Mouse (Mus musculus) CH12.LX (cell line): Measurements from ENCODE around the gene Babam2. TPM values are rescaled to one million over a fixed set of nuclear protein-coding genes. Genes with fewer than 3 reads are reported as not detected.

Source experiments
- DNase-seq: peaks from one replicate; pipeline ENCODE4 v3.0.0-alpha.2; 2013; ENCODE audit errors: extremely low read depth
- H3K27ac ChIP-seq: 2 replicates; pipeline ENCODE4 v1.5.1; 2012; ENCODE audit warnings: low read depth, mild to moderate bottlenecking, control low read depth, moderate library complexity; ENCODE audit not compliant: insufficient read depth
- H3K27me3 ChIP-seq: replicated peaks from 2 replicates; pipeline ENCODE3; 2012; ENCODE audit warnings: inconsistent platforms
- H3K36me3 ChIP-seq, 2 experiments: replicated peaks in 1 of 2; 2 replicates each; pipeline versions ENCODE3 to v1.6.1; 2012; ENCODE audit warnings: inconsistent platforms in 1 of 2, low read length in 1 of 2, mild to moderate bottlenecking in 1 of 2, mixed read lengths in 1 of 2, moderate library complexity in 1 of 2; ENCODE audit not compliant: control insufficient read depth in 1 of 2, insufficient read depth in 1 of 2
- H3K4me1 ChIP-seq, 2 experiments: 2 replicates each; pipeline ENCODE4 v1.6.1; 2012; ENCODE audit warnings: inconsistent platforms in 1 of 2, moderate library complexity in 1 of 2; ENCODE audit not compliant: insufficient read depth in 2 of 2, control insufficient read depth in 1 of 2
- H3K4me2 ChIP-seq: 2 replicates; pipeline ENCODE4 v1.6.1; 2012; ENCODE audit warnings: low read depth, mild to moderate bottlenecking, control low read depth; ENCODE audit not compliant: poor library complexity, insufficient read depth, severe bottlenecking
- H3K4me3 ChIP-seq, 3 experiments: fragments of 150-350 bp in 1 of 3; sonication (generic) in 1 of 3; replicated peaks in 1 of 3; 2 replicates each; pipeline versions ENCODE3 to v1.5.1; 2011 to 2012; ENCODE audit warnings: low read depth in 2 of 3, low read length in 2 of 3, mild to moderate bottlenecking in 2 of 3, moderate library complexity in 2 of 3, control low read depth in 1 of 3, improper control_type of control experiment in 1 of 3, inconsistent platforms in 1 of 3, mixed read lengths in 1 of 3; ENCODE audit not compliant: poor library complexity in 1 of 3
- H3K79me2 ChIP-seq: replicated peaks from 2 replicates; pipeline ENCODE4 v1.6.1; 2012; ENCODE audit warnings: mild to moderate bottlenecking, moderate library complexity; ENCODE audit not compliant: control insufficient read depth, poor library complexity, insufficient read depth, severe bottlenecking; ENCODE audit errors: extremely low read depth
- H3K9ac ChIP-seq: 2 replicates; pipeline ENCODE4 v1.6.1; 2012; ENCODE audit warnings: low read depth, mild to moderate bottlenecking, control low read depth, moderate library complexity; ENCODE audit not compliant: insufficient read depth
- H3K9me3 ChIP-seq: replicated peaks from 2 replicates; pipeline ENCODE3; 2012; ENCODE audit warnings: low read length, inconsistent platforms, mixed read lengths
- BHLHE40 ChIP-seq: IDR thresholded peaks from 2 replicates; pipeline ENCODE4 v1.6.1; 2011; ENCODE audit warnings: mild to moderate bottlenecking, low read depth, low read length, improper control_type of control experiment
- CHD1 ChIP-seq: IDR thresholded peaks from 2 replicates; pipeline ENCODE4 v1.6.1; 2012; ENCODE audit warnings: low read depth, low read length, improper control_type of control experiment, inconsistent platforms
- E2F4 ChIP-seq: IDR thresholded peaks from 2 replicates; pipeline ENCODE4 v1.6.1; 2011; ENCODE audit warnings: low read depth, low read length, improper control_type of control experiment; ENCODE audit not compliant: insufficient replicate concordance
- ELF1 ChIP-seq: IDR thresholded peaks from 2 replicates; pipeline ENCODE4 v1.6.1; 2014; ENCODE audit warnings: low read depth, mild to moderate bottlenecking, inconsistent platforms, low read length, improper control_type of control experiment
- ETS1 ChIP-seq: conservative IDR thresholded peaks from 2 replicates; pipeline ENCODE4 v1.6.1; 2012; ENCODE audit warnings: low read depth, mild to moderate bottlenecking, inconsistent platforms, low read length, improper control_type of control experiment, moderate library complexity
- GABPA ChIP-seq: IDR thresholded peaks from 2 replicates; pipeline ENCODE4 v1.6.1; 2012; ENCODE audit warnings: low read depth, low read length, improper control_type of control experiment, inconsistent platforms; ENCODE audit not compliant: insufficient replicate concordance
- IRF4 ChIP-seq: IDR thresholded peaks from 2 replicates; pipeline ENCODE4 v1.6.1; 2014; ENCODE audit warnings: low read depth, mild to moderate bottlenecking, inconsistent platforms, low read length, improper control_type of control experiment
- MAFK ChIP-seq: IDR thresholded peaks from 2 replicates; pipeline ENCODE4 v1.6.1; 2011; ENCODE audit warnings: low read length, improper control_type of control experiment; ENCODE audit not compliant: insufficient replicate concordance
- MAZ ChIP-seq: IDR thresholded peaks from 2 replicates; pipeline ENCODE4 v1.6.1; 2012; ENCODE audit warnings: low read depth, mild to moderate bottlenecking, inconsistent platforms, low read length, improper control_type of control experiment, moderate library complexity
- MEF2A ChIP-seq: IDR thresholded peaks from 2 replicates; pipeline ENCODE4 v1.6.1; 2014; ENCODE audit warnings: low read depth, mild to moderate bottlenecking, inconsistent platforms, low read length, improper control_type of control experiment, borderline replicate concordance
- MXI1 ChIP-seq: IDR thresholded peaks from 2 replicates; pipeline ENCODE4 v1.6.1; 2011; ENCODE audit warnings: mild to moderate bottlenecking, low read depth, low read length, improper control_type of control experiment
- MYC ChIP-seq: IDR thresholded peaks from 2 replicates; pipeline ENCODE4 v1.6.1; 2011; ENCODE audit warnings: low read depth, mild to moderate bottlenecking, improper control_type of control experiment, low read length
- NRF1 ChIP-seq: IDR thresholded peaks from 2 replicates; pipeline ENCODE4 v1.6.1; 2014; ENCODE audit warnings: low read depth, mild to moderate bottlenecking, inconsistent platforms, low read length, improper control_type of control experiment, moderate library complexity
- PAX5 ChIP-seq: IDR thresholded peaks from 2 replicates; pipeline ENCODE4 v1.6.1; 2012; ENCODE audit warnings: low read length, inconsistent platforms, mixed read lengths
- RCOR1 ChIP-seq: conservative IDR thresholded peaks from 2 replicates; pipeline ENCODE4 v1.6.1; 2012; ENCODE audit warnings: low read depth, mild to moderate bottlenecking, inconsistent platforms, low read length, improper control_type of control experiment
- TCF12 ChIP-seq: IDR thresholded peaks from 2 replicates; pipeline ENCODE4 v1.6.1; 2014; ENCODE audit warnings: low read depth, mild to moderate bottlenecking, inconsistent platforms, low read length, improper control_type of control experiment
- ZC3H11A ChIP-seq: IDR thresholded peaks from 2 replicates; pipeline ENCODE4 v1.6.1; 2012; ENCODE audit warnings: low read depth, mild to moderate bottlenecking, inconsistent platforms, low read length, improper control_type of control experiment
- ZKSCAN1 ChIP-seq: IDR thresholded peaks from 2 replicates; pipeline ENCODE4 v1.6.1; 2012; ENCODE audit warnings: low read depth, inconsistent platforms, low read length, improper control_type of control experiment, borderline replicate concordance
- dilution Hi-C: fragments of 300-500 bp; cut with MboI; formaldehyde crosslinking; loops from 2 replicates; pipeline ENCODE4 v1.14.3; 2020; ENCODE audit warnings: low sequenced_read_pairs; ENCODE audit not compliant: extremely low pct_unique_long_range_greater_than_20kb, extremely low pct_ligation_motif_present
- in situ Hi-C: fragments of 300-500 bp; cut with MboI; formaldehyde crosslinking; loops from 3 replicates; pipeline ENCODE4 v1.14.3; 2019; ENCODE audit warnings: low sequenced_read_pairs, low pct_ligation_motif_present, low pct_unique_long_range_greater_than_20kb, mixed read lengths
- polyA plus RNA-seq: library from polyadenylated mRNA; unstranded; fragments of >175 nt; gene quantifications from 2 replicates; pipeline ENCODE4 v1.2.1, GENCODE M21; 2012; ENCODE audit warnings: low read depth; ENCODE audit not compliant: insufficient read length
- total RNA-seq, 2 experiments: library from RNA; depleted of rRNA; stranded (reverse); fragments of 300-350 nt in 1 of 2; fragments of >200 nt in 1 of 2; gene quantifications; 2 replicates each; pipeline ENCODE4 v1.2.3; 2012 to 2014

The Babam2 gene
- total and polyA plus RNA-seq, 3 experiments = 38.2 to 78.0 (median 39.8) TPM

DNA sequence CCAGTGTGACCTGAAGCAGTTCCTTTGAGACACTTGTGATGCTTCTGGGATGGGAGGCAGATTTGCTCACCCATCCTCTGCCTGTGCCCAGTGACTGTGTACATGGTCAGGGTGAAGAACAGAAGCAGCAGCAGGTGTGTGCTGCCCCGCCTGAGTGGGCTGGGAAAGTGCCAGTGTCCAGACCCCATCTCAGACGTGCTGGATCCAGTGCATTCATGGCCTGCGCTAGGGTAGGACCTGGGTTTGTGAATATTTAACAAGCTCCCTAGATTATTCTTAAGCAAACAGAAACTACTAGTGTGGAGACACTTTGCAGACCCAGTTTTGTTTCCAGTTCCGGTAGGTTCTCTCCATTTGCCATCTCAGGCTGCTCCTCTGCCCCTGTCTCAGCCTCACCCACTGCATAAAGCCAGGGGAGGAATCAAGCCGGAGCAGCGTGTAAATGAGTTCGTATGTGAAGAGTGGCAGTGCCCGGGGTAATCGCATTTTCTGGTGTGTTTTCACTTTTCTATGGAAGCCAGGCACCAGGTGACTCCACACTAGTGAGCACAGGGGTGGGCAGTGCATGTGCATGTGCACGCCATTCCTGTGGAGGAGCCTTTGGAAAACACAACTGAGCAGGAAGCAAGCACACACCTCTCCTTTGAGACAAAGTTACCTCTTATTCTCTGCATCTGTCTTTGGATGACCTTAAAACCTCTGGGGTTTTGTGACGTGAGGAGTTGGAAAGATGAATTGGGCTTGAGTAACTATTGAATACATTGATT is 290.2 kb downstream of the Babam2 start:
- no peaks in the 10 kb centered on the region for H3K9me3 ChIP-seq
- DNase-seq = no peak
- no peak for TF ChIP-seq BHLHE40
- TF ChIP-seq ETS1 = no peak
- TF ChIP-seq MAFK = no peak
- TF ChIP-seq PAX5 = no peak
- TF ChIP-seq CHD1 = no peak
- TF ChIP-seq NRF1 = no peak
- TF ChIP-seq RCOR1 = no peak
- no peak for TF ChIP-seq ZKSCAN1
- TF ChIP-seq MYC = no peak
- no peak for TF ChIP-seq IRF4
- no peak for TF ChIP-seq GABPA
- TF ChIP-seq MXI1 = no peak
- TF ChIP-seq ELF1 = no peak
- TF ChIP-seq MEF2A = no peak
- TF ChIP-seq ZC3H11A = no peak
- TF ChIP-seq, all 38 proteins: peak for 0
- Histone ChIP-seq H3K9ac (no peak overlapping the region), H3K36me3 (peaks cover 0 to 10% of the 10 kb centered on the region in 2 experiments), H3K4me1 (no peaks in the 10 kb centered on the region), H3K4me2 (no peak overlapping the region), H3K27ac (no peak overlapping the region), H3K4me3 (no peak overlapping the region), H3K79me2 (no peaks in the 10 kb centered on the region), H3K27me3 (no peaks in the 10 kb centered on the region)
- in situ Hi-C loops = no loop called here
- dilution Hi-C loops = no loop called here

DNA sequence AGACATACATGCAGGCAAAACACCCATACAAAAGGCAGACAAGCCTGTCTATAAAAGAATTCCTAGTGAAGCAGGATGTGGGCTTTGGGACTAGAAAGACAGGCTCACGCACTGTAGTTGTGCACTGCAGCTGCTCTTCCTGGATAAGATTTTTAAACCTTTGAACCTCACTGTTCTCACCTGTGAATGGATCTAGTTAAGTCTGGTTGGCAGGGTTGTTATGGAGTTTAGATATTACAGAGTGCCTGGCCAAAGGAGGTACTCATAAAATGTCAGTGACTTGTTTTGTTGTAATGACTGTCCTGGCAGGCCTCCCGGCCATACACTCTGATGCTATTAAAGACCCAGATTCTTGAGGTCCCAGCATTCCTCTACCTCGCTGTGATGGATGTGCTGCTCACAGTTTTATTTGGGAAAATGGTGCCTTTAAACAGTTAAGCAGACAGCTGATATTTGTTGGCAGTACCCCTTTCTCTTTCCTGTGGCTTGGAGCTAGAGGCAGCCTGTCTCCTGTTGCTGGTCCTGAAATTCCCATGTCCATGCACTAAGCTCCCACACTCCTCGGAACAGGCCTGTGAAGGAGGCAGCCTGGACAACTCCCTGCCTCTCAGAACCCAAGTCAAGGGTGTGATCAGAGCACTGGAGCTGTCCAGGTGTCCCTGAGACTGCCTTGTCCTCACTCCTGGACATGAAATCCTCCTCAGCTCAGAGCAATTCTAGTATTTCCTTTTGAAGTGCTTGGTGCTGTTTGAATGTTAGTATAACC is 299.9 kb downstream of the Babam2 start:
- no peaks in the 10 kb centered on the region for H3K4me1 ChIP-seq
- H3K4me2 ChIP-seq = no peak overlapping the region
- in situ Hi-C loops = no loop called here
- H3K79me2 ChIP-seq = no peaks in the 10 kb centered on the region
- H3K27ac ChIP-seq = no peak overlapping the region
- TF ChIP-seq TCF12 (no peak), E2F4 (no peak), MAZ (no peak)
- no peak overlapping the region for H3K4me3 ChIP-seq
- no peak for DNase-seq
- H3K36me3 ChIP-seq = peaks cover 0 to 5% of the 10 kb centered on the region in 2 experiments
- H3K9me3 ChIP-seq = no peaks in the 10 kb centered on the region
- H3K9ac ChIP-seq = no peak overlapping the region
- dilution Hi-C loops = no loop called here
- H3K27me3 ChIP-seq = no peaks in the 10 kb centered on the region
